Mouse (Mus musculus) B cell, adult 2 months (primary cell): ENCODE data around the gene Erfe.
A peak's percentile ranks its signal among the peaks of the same experiment; 100 is the strongest.

Experiments used
- DNase-seq, 2 experiments: peaks; one replicate each; pipeline ENCODE4 v3.0.0; 2022

Gene Erfe

GRCm38 (mm10) chr1:91380453-91381090 is 14.3 kb downstream of the Erfe start:
- DNase-seq: peak; percentile 81 to 84

GRCm38 (mm10) chr1:91381091-91381471 is 14.9 kb downstream of the Erfe start:
- no peak for DNase-seq

- DNase-seq: no peak
Measured at GRCm38 (mm10) chr1:91390369-91390768, 24.1 kb downstream of the Erfe start.

DNA sequence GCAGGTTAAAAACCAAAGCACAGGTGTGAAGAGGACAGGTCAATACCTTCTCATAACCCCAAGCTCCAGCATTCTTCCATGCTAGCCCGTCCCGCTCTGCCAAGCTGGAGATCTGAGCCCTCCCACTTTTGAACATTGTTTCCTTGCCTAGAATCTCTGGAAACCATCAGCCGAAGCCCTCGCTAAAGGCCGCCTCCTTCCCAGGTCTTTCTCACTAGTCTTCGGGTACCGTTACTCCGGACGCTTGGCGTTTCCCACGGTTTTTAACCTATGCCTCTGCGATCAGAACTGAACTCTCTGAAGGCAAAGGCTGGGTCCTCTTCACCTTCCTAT is 31.7 kb downstream of the Erfe start:
- no peak for DNase-seq

GRCm38 (mm10) chr1:91398260-91399062 is 32.2 kb downstream of the Erfe start, which contains the start of gene Ilkap:
Ilkap (minus strand) TSS chr1:91398815.
- peak; percentile 80 to 84 for DNase-seq

DNA sequence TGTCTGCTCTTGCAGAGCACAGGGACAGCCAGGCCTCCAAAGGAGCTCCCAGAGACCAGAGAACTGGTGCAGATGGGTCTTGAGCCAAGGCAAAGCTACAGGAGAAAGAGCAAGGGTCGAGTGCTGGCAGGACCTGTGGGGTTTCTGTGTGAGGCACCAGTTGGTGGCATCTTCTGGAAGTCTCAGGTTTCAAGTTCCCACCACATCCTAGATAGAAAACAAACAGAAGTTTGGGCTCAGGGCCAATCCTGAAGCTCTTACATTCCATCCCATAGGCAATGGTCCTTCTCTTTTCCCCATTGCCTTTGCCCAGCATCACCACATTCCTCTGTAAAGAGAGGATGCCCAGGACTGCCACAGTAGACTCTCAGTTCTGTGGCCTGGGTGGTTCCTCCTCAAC is 38.7 kb downstream of the Erfe start:
- no peak for DNase-seq

- peak; percentile 16 to 40 for DNase-seq
Measured at GRCm38 (mm10) chr1:91405406-91406169, 39.4 kb downstream of the Erfe start.

DNA sequence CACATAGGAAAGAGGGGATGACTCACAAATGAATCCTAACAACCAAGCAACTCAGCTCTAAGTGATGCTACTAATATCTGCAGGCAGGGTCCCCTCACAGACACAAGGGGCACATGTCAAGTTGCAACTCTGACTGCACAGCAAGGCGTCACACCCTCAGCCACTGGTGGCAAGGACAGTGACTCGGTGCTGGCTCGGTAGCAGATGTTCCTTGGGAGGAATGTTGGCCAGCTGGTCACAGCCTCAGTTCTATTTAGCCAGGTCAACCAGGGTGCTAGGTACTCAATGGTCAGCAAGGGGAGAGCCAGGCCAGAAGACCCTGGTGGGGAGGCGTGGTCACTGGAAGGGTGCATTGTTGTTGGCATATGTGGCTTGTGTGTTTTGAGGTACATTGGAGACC is 41.6 kb downstream of the Erfe start:
- DNase-seq: no peak

DNA sequence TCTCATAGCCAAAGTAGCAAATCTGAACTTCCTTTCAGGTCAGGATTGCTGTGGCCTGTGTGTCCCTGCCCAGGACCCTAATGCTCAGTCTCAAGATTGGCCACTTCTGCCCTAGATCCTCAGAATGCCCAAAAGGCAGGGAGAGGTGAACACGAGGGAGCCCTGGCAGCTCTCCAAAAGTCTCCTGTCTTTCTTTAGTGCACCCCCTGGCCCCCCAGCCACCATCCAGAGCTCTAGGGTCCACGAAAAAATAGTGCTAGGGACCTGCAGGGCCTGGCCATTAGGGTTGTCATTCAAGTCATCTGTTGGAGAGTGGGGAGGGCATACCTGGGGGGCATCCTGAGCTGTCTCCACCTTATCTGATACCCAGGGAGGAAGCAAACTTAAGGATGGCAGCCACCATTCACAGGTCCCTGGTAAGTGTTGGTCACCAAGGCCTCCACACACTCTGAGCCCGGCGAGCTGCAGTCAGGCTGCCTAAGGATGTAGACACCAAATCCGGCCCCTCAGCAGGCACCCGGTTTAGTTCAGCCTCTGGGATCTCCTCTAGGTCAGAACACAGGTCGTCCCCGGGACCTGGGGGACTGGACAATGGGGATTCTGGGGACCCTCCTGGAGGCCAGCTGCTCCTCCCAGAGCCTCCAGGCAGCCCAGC is 45.5 kb downstream of the Erfe start:
- no peak for DNase-seq

- peak in 1 of 2 experiments; percentile 19 for DNase-seq
Measured at GRCm38 (mm10) chr1:91412286-91413029, 46.2 kb downstream of the Erfe start.

DNA sequence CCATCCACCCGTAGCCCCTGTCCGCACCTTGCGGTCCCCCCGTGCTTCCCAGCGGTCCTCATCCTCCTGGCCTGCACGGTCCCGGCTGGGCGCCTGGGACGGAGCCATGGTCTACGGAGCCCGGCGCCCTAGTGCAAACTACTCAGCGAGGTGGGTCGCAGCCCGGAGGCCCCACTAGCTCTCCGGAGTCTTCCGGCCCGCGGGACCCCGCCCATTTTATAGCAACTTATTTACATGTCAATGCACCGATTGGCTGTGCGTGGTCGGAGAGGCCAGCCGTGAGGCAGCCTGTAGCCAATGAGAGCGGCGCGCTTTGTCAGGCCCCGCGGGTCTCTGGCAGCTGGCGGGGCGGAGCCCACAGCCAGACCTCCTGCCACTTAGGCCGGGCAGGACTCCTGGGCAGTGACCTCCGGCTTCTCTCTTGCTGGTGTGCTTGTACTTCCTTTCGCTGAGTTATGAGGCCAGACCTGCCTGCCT is 46.8 kb downstream of the Erfe start:
- peak; percentile 91 to 92 for DNase-seq

- DNase-seq: no peak
Measured at GRCm38 (mm10) chr1:91413536-91413897, 47.3 kb downstream of the Erfe start.

- peak; percentile 51 to 56 for DNase-seq
Measured at GRCm38 (mm10) chr1:91413898-91414594, 47.8 kb downstream of the Erfe start, which contains the start of gene Hes6. Hes6 (minus strand) TSS chr1:91414038.

GRCm38 (mm10) chr1:91414903-91415302 is 48.7 kb downstream of the Erfe start:
- DNase-seq: no peak

DNA sequence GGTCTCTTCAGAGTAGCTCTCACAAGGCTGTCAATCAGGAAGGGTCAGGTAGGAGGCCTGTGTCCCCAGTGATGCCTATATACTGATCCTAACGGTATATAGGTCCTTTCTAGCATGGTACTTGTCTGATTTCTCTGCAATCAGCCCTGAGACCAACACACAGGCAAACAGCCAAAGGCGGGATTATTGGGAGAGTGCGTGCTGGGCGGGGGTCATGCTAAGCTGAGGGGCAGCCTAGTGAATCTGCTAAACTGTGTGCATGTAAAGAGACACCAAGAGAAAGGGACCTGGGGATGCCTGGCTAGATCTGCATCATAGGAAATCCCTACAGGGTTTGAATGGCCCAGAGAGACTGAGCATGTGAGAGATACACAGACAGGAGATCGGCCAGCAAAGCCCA is 49.1 kb downstream of the Erfe start:
- no peak for DNase-seq

- no peak for DNase-seq
Measured at GRCm38 (mm10) chr1:91417991-91418390, 51.8 kb downstream of the Erfe start.

GRCm38 (mm10) chr1:91419862-91420600 is 53.8 kb downstream of the Erfe start:
- no peak for DNase-seq

DNA sequence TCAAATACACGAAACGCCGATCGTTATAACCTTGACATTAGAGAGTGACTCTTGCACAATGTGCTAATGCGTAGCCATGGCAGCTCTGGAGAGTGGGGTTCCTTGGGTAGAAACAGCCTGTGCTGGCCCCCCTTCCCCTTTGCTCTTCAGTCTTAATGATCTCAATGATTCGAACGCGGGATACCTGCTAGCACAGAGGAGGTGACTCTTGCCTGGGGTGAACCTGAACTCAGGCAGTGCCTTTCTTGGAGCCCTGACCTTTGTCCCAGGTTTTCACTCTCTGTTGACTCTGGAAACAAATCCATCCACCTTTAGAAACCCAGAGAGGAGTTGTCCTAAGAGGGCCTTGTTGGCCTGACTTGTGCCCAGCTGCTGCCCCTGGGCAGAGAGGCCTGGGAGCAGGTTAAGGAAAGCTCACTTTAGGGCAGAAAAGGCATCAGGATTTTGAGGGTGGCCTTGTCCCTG is 54.4 kb downstream of the Erfe start:
- no peak for DNase-seq
